Mouse (Mus musculus): Measurements from ENCODE around the gene Invs.
"Not testable (repeated sequence)": the region's sequence is repeated elsewhere in the genome, so short reads cannot be mapped to it uniquely, and the experiment has no call there.

The Invs gene

GRCm38 (mm10) chr4:48328042-48328441, 48.5 kb downstream of the Invs start:
- DNase-seq, result no peak

- no peak for DNase-seq
Observed at GRCm38 (mm10) chr4:48332453-48333051, 53.0 kb downstream of the Invs start.

GRCm38 (mm10) chr4:48334927-48335763, 55.6 kb downstream of the Invs start:
- DNase-seq, result no peak

GRCm38 (mm10) chr4:48342705-48343104, 63.1 kb downstream of the Invs start:
- DNase-seq, result no peak

- DNase-seq, result no peak
Observed at GRCm38 (mm10) chr4:48362367-48362766, 82.8 kb downstream of the Invs start.

- DNase-seq, result no peak
Observed at GRCm38 (mm10) chr4:48371037-48371436, 91.5 kb downstream of the Invs start.

GRCm38 (mm10) chr4:48380940-48381339, 101.4 kb downstream of the Invs start:
- DNase-seq, result peak; percentile 87

GRCm38 (mm10) chr4:48382506-48382905, 102.9 kb downstream of the Invs start:
- DNase-seq, result peak; percentile 64

- no peak for DNase-seq
Observed at GRCm38 (mm10) chr4:48396949-48397348, 117.4 kb downstream of the Invs start.

GRCm38 (mm10) chr4:48403066-48403640, 123.6 kb downstream of the Invs start:
- no peak for DNase-seq

- not testable (repeated sequence) for DNase-seq
Observed at GRCm38 (mm10) chr4:48405724-48406491, 126.3 kb downstream of the Invs start.

- DNase-seq, result peak; percentile 85
Observed at GRCm38 (mm10) chr4:48407350-48408039, 127.9 kb downstream of the Invs start.

GRCm38 (mm10) chr4:48413473-48413872, 133.9 kb downstream of the Invs start:
- no peak for DNase-seq

- peak; percentile 96 for DNase-seq
Observed at GRCm38 (mm10) chr4:48415838-48416335, 136.3 kb downstream of the Invs start.

GRCm38 (mm10) chr4:48418831-48419468, 139.4 kb downstream of the Invs start:
- peak; percentile 74 for DNase-seq

- peak; percentile 80 for DNase-seq
Observed at GRCm38 (mm10) chr4:48422633-48423032, 143.1 kb downstream of the Invs start.

GRCm38 (mm10) chr4:48423738-48424137, 144.2 kb downstream of the Invs start:
- DNase-seq, result no peak

GRCm38 (mm10) chr4:48427413-48427812, 147.9 kb downstream of the Invs start:
- peak; percentile 63 for DNase-seq

GRCm38 (mm10) chr4:48428054-48428453, 148.5 kb downstream of the Invs start:
- no peak for DNase-seq

GRCm38 (mm10) chr4:48454106-48454773, 174.7 kb downstream of the Invs start:
- no peak for DNase-seq

GRCm38 (mm10) chr4:48458436-48458835, 178.9 kb downstream of the Invs start:
- no peak for DNase-seq
